Mouse (Mus musculus): ENCODE measurements around the gene Gm9747.

GRCm38 (mm10) chr1:82199918-82200317, 33.0 kb upstream of the Gm9747 start:
- TF ChIP-seq CTCF (IDR thresholded peaks at IDR 0.05; ENCODE audit: low read depth) (no peak), EP300 (optimal IDR thresholded peaks at IDR 0.05) (no peak)
